Mouse (Mus musculus) G1E (cell line): ENCODE results near the gene St5.

Experiments used
- CTCF ChIP-seq: IDR thresholded peaks from 2 replicates; pipeline ENCODE4 v1.5.1; 2012; ENCODE audit warnings: low read depth, low read length, inconsistent platforms, mixed read lengths
- GATA1 ChIP-seq: IDR thresholded peaks from 2 replicates; pipeline ENCODE4 v1.6.1; 2012; ENCODE audit warnings: borderline replicate concordance, low read length, inconsistent platforms, mixed read lengths
- POLR2AphosphoS5 ChIP-seq: IDR thresholded peaks from 2 replicates; pipeline ENCODE4 v1.6.1; 2012; ENCODE audit warnings: low read depth, low read length, inconsistent platforms; ENCODE audit not compliant: insufficient replicate concordance
- TAL1 ChIP-seq: conservative IDR thresholded peaks from 2 replicates; pipeline ENCODE4 v1.6.1; 2012; ENCODE audit warnings: low read depth, low read length, inconsistent platforms, mixed read lengths

DNA sequence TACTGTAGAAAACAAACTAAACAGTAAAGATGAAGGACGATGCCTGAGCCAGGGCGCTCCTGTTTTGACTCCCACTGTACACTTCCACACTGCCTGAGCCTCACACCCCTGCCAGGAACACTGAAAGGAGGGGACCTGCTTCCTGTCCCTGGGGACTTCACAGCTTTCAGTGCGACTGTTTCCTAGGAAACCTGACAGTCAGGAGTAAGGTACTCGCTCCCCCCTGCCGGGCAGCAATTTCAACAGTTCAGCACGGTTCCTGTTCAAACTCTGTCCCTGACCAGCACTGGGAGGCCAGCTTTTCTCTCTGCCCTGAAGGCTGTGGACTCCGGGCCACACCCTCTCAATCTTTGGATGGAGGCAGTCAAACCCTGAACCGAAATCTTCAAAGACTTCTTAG, 196.3 kb downstream of the St5 start:
- TF ChIP-seq CTCF (no peak), GATA1 (no peak), TAL1 (no peak), POLR2AphosphoS5 (no peak)
